Mouse (Mus musculus): ENCODE data around the gene BC028528.

DNA sequence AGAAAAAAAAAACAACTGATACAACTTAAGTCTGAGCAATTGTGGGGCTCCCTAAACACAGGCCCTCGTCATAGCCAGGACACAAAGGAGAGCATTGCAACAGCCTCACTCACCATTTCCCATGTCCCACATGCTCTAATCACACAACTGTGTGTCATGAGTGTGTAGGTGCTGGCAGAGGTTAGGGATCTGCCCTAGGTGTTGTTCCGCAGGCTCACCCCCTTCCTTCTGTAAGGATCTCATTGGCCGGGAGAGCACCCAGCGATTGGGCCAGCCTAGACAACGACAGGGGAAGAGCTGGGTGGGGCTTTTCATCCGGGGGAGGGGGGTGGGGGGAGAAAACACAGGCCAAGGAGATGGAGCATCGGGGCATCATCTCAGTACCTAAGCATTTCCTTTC lies 28.2 kb downstream of the BC028528 start:
- TF ChIP-seq CTCF (IDR thresholded peaks at IDR 0.05; ENCODE audit: control insufficient read depth, insufficient read depth, low read length): no peak
- no peak for TF ChIP-seq POLR2A (IDR thresholded peaks at IDR 0.05; ENCODE audit: borderline replicate concordance, control insufficient read depth, low read depth, low read length)

All from bone marrow, adult 2 months (tissue).